Mouse (Mus musculus) T-helper 17 cell (primary cell): ENCODE measurements at regions not wholly inside any gene's neighbourhood (a gene's known extent, or its start where the extent isn't known, plus 50 kb on each side); places are given as distances from the start of the nearest gene placed in this dataset.

Experiments
- in situ Hi-C, 2 experiments: fragments of 300-600 bp; cut with MboI, MseI; formaldehyde crosslinking; loops; 1 replicate in 1 of 2; 2 replicates in 1 of 2; pipeline ENCODE4 v1.15.1; 2025; ENCODE audit warnings: high pct_unique_total_duplicates in 2 of 2

DNA sequence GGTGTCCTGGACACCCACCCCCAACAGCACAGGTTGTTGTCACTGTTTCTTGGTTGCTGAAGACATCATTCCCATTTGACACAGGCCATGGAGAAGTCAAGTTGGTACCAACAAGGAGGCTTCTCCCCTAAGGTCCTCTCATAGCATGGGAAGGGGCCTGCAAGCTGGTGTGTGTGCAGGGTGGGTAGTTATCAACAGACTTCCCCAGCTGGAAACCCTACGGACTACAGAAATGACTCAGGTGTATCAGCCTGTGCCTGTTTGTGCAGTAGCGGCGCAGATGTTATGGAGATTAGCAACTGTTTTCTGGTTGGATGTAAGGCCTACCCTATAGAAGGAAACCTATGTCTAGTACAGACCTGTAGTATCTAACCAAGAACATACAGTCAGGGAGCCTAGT is 60.3 kb upstream of the Runx1 start:
- in situ Hi-C loops = no loop called here

DNA sequence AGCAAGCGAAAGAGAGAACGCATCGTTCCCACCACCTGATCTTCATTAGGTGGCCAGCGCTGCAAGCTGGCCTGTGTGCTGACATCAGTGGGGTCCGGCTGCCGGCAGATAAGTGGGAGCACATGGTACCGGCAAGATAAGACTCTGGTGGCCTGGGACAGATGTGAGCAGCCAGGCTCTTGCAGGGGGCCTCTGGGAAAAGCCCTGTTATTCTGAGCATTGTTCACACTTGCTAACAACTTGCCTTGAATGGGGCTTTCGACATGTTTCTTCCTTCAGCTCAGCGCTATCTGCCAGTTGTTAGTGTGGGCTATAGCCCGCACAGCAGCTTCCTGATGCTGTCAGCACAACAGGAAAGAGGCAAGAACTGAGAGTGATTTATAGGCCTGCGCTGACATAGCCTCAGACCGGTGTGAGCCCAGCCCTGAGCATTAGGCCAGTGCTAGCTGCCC is 57.9 kb upstream of the Runx1 start:
- in situ Hi-C loops = no loop called here

DNA sequence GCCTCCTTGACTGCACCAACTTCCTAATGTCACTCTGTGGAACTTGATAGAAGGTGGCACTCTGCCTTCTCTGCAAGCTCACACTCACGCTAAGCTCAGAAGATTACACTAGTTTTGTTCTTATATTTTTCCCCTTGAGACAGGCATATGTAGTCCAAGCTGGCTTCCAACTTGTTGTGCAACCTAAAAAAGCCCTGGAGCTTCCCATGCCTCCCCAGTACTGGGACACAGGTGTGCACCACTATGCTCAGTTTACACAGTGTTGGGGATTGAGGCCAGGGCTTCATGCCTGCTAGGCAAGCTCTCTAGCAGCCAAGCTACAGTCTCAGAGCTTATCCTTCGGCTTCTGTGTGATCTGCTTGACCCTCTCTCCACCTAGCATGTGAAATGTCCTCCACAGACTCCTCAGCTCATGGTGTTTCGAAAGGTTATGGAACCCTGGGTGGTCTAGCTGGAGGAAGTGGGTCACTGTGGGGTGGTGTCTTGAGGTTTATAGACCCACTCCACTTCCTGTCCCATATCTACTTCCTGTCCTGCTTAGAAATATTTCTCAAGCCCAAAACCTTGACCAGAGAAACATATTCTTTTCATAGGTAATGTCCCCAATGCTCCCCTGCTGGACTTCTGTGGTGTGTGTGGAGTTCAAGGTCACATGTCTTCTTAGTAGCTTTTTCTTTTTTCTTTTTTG is 54.6 kb upstream of the Runx1 start:
- in situ Hi-C loops = no loop called here

DNA sequence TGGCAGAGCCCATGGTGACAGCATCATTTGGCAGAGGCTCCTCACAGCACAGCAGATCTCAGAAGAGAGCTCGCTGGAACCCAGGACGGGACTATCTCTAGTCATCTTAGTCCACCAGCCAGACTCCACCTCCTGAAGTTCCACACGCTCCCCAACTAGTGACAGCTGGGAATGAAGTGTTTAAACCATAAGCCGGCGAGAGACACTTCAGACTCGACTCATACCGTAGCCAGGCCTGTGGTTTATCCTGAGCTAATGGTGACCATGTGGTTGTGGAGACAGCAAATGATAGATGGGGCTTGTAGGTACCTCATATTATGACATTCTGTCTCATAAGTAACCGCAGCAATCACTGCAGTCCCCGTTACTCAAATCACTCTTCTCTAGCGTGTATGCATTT is 52.1 kb upstream of the Runx1 start:
- in situ Hi-C loops = no loop called here
